Comparison of ENCODE assay signal across 9 mouse cellular contexts in genomic region chr9:60082107-60082581, GRCm38 (mm10).
DNase-seq lines count a peak whose midpoint lies in the region; ATAC-seq and TF ChIP-seq lines count a peak whose summit lies in the region.
"Had no signal": no experiment of that assay in that cellular context is flagged by ENCODE, and none has a peak within 500 bp of the region (broad histone marks: within the 10 kb centered on the region; RNA-seq: fewer than 3 reads in every experiment).

No protein-coding gene starts in this region.

- intact Hi-C loops in heart, postnatal 14 days (cut with DNase I), result no loop called here

- 12% methylated on average over 5 of the region's 5 CpGs for WGBS in neural tube, embryonic 15.5 days
- 20% methylated on average over 5 of the region's 5 CpGs for WGBS in embryonic facial prominence, embryonic 12.5 days
- 6% methylated on average over 5 of the region's 5 CpGs for whole genome bisulfite sequencing in limb, embryonic 10.5 days
- 17% methylated on average over 5 of the region's 5 CpGs for WGBS in stomach, postnatal 0 days

- 0 out of 2 replicates have a peak, but pooled peaks cover 9% of the 10 kb centered on the region for H3K4me1 ChIP-seq in neural tube, embryonic 15.5 days
- peaks cover 8% of the 10 kb centered on the region; the same call in 1 of the 2 replicates for H3K4me1 ChIP-seq in embryonic facial prominence, embryonic 12.5 days
- peaks cover 25% of the 10 kb centered on the region for H3K4me1 ChIP-seq in limb, embryonic 10.5 days
- no peaks in the 10 kb centered on the region; the same call in 1 of the 2 replicates for H3K4me1 ChIP-seq in stomach, postnatal 0 days (replicated peaks; ENCODE audit: control insufficient read depth, insufficient read depth)

- peak; percentile 59 for DNase-seq in neural tube, embryonic 10.5 days (ENCODE audit: extremely low spot score, low spot score)
- DNase-seq in limb, embryonic 10.5 days (ENCODE audit: low spot score), result peak; percentile 46
- no peak for DNase-seq in stomach, postnatal 0 days (ENCODE audit: low spot score)
- DNase-seq in heart, adult 8-10 months (ENCODE audit: low spot score), result no peak
- DNase-seq in heart, postnatal 14 days, result no peak
- no peak for DNase-seq in layer of hippocampus, adult 8-10 months (ENCODE audit: low spot score in 2 of 2)

- H3K9me3 ChIP-seq in neural tube, embryonic 15.5 days (replicated peaks), result no peaks in the 10 kb centered on the region
- no peaks in the 10 kb centered on the region for H3K9me3 ChIP-seq in embryonic facial prominence, embryonic 12.5 days
- H3K9me3 ChIP-seq in limb, embryonic 10.5 days (replicated peaks), result no peaks in the 10 kb centered on the region
- no peaks in the 10 kb centered on the region for H3K9me3 ChIP-seq in stomach, postnatal 0 days (ENCODE audit: control insufficient read depth, low read length)

- ATAC-seq in neural tube, embryonic 15.5 days (ENCODE audit: low FRiP score), result no peak
- ATAC-seq in embryonic facial prominence, embryonic 12.5 days (ENCODE audit: insufficient number of reproducible peaks, insufficient read depth, low FRiP score, low TSS enrichment), result no peak
- ATAC-seq in stomach, postnatal 0 days (ENCODE audit: low FRiP score, low TSS enrichment), result peak; percentile 67; the same call in 1 of the 2 replicates
- ATAC-seq: activated CD4-positive, CD25-positive, alpha-beta regulatory T cell, adult 4 months had no signal

- no peaks in the 10 kb centered on the region for H3K27me3 ChIP-seq in neural tube, embryonic 15.5 days (replicated peaks)
- H3K27me3 ChIP-seq in embryonic facial prominence, embryonic 12.5 days, result no peaks in the 10 kb centered on the region
- H3K27me3 ChIP-seq in limb, embryonic 10.5 days (ENCODE audit: low read depth, poor library complexity, severe bottlenecking), result no peaks in the 10 kb centered on the region
- H3K27me3 ChIP-seq in stomach, postnatal 0 days (ENCODE audit: control insufficient read depth, insufficient read depth, low read length), result no peaks in the 10 kb centered on the region

- no peak for TF ChIP-seq EP300 in stomach, postnatal 0 days (optimal IDR thresholded peaks at IDR 0.05)

- no peak overlapping the region for H3K9ac ChIP-seq in neural tube, embryonic 15.5 days (replicated peaks)
- H3K9ac ChIP-seq in embryonic facial prominence, embryonic 12.5 days, result no peak overlapping the region
- no peak overlapping the region for H3K9ac ChIP-seq in stomach, postnatal 0 days (ENCODE audit: low read length)

- no peak overlapping the region for H3K4me2 ChIP-seq in neural tube, embryonic 15.5 days
- H3K4me2 ChIP-seq in embryonic facial prominence, embryonic 12.5 days (replicated peaks), result no peak overlapping the region
- no peak overlapping the region for H3K4me2 ChIP-seq in stomach, postnatal 0 days (replicated peaks; ENCODE audit: low read depth)

- H3K4me3 ChIP-seq in neural tube, embryonic 15.5 days (replicated peaks), result no peak overlapping the region
- H3K4me3 ChIP-seq in embryonic facial prominence, embryonic 12.5 days, result no peak overlapping the region
- peak overlapping the region; percentile 8; the same call in 1 of the 2 replicates for H3K4me3 ChIP-seq in limb, embryonic 10.5 days
- no peak overlapping the region for H3K4me3 ChIP-seq in stomach, postnatal 0 days (ENCODE audit: low read depth, low read length)

- H3K27ac ChIP-seq in neural tube, embryonic 15.5 days (replicated peaks), result no peak overlapping the region
- peak overlapping the region; percentile 30; the same call in 1 of the 2 replicates for H3K27ac ChIP-seq in embryonic facial prominence, embryonic 12.5 days
- peak overlapping the region; percentile 69 for H3K27ac ChIP-seq in limb, embryonic 10.5 days
- H3K27ac ChIP-seq in stomach, postnatal 0 days (replicated peaks), result no peak overlapping the region

- no peaks in the 10 kb centered on the region for H3K36me3 ChIP-seq in neural tube, embryonic 15.5 days
- no peaks in the 10 kb centered on the region for H3K36me3 ChIP-seq in embryonic facial prominence, embryonic 12.5 days
- no peaks in the 10 kb centered on the region for H3K36me3 ChIP-seq in limb, embryonic 10.5 days
- H3K36me3 ChIP-seq in stomach, postnatal 0 days (ENCODE audit: control insufficient read depth, insufficient read depth, low read length), result no peaks in the 10 kb centered on the region

- TF ChIP-seq CTCF in stomach, postnatal 0 days (IDR thresholded peaks at IDR 0.05; ENCODE audit: low read depth), result no peak

Comparison
In these comparisons a context has a peak if more than half of its experiments do, and no peak if none do; other contexts are left out.
1. DNase-seq: peak in neural tube, embryonic 10.5 days (single experiment) and limb, embryonic 10.5 days (single experiment); none in stomach, postnatal 0 days (single experiment), heart, adult 8-10 months (single experiment), heart, postnatal 14 days (0 of 2) and layer of hippocampus, adult 8-10 months (0 of 2).
2. H3K27ac ChIP-seq: peak in embryonic facial prominence, embryonic 12.5 days (single experiment) and limb, embryonic 10.5 days (single experiment); none in neural tube, embryonic 15.5 days (single experiment) and stomach, postnatal 0 days (single experiment).